Comparison of ENCODE assay signal across 8 mouse cellular contexts in the genomic region with DNA sequence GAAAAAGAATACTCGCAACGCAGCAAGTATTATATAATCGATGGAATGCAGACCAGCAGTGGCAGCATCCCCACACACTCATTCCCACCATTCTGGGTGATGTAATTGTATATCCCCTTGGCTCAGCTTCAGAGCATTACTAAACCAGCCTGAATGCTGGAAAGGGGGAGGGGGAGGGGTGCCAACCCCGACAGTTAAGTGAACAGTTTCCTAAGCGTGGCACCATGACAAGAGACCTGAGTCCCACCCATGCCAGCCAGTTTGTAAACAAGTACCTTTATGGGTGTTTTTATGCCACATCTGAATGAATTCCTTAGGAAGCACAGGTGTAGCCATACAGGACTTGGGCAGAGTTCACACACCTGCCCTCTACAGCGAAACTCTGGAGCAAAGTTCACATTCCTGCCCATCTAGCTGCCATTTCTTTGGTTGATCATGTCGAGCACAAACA. TPM values are rescaled to one million over a fixed set of nuclear protein-coding genes. Genes with fewer than 3 reads are reported as not detected.
DNase-seq lines count a peak whose midpoint lies in the region; ATAC-seq and TF ChIP-seq lines count a peak whose summit lies in the region.

No protein-coding gene starts in this region.

- H3K4me3 ChIP-seq in heart, embryonic 10.5 days, result no peak overlapping the region
- 0 out of 2 replicates have a peak overlapping the region, but pooled peaks have one; percentile 1 for H3K4me3 ChIP-seq in cortical plate, adult 2 months (ENCODE audit: insufficient read depth, low read length)
- H3K4me3 ChIP-seq in layer of hippocampus, adult 2 months, result peak overlapping the region; percentile 24
- H3K4me3 ChIP-seq in lung, postnatal 0 days (ENCODE audit: low read depth, low read length), result no peak overlapping the region

- no peak for DNase-seq in heart, embryonic 10.5 days (ENCODE audit: low spot score)
- no peak for DNase-seq in heart, postnatal 36 days
- peak; percentile 44 for DNase-seq in heart, postnatal 4 days
- peak in 1 of 2 experiments; percentile 15 for DNase-seq in layer of hippocampus, adult 2 months (ENCODE audit: low spot score in 2 of 2)
- peak; percentile 84 for DNase-seq in lung, postnatal 0 days (ENCODE audit: low spot score)
- no peak for DNase-seq in ovary, postnatal 10 days (ENCODE audit: low spot score)
- no peak for DNase-seq in urinary bladder, postnatal 4 days (ENCODE audit: low spot score in 2 of 2)

- peak; percentile 31 for TF ChIP-seq EP300 in lung, postnatal 0 days (IDR thresholded peaks at IDR 0.05)

- H3K27me3 ChIP-seq in heart, embryonic 10.5 days (ENCODE audit: insufficient read depth, poor library complexity, severe bottlenecking), result no peaks in the 10 kb centered on the region
- no peaks in the 10 kb centered on the region for H3K27me3 ChIP-seq in lung, postnatal 0 days (replicated peaks; ENCODE audit: insufficient read depth, low read length)

- 63% methylated on average over 7 of the region's 7 CpGs for WGBS in heart, embryonic 10.5 days
- 14% methylated on average over 7 of the region's 7 CpGs for WGBS in lung, postnatal 0 days

- H3K9ac ChIP-seq in lung, postnatal 0 days (replicated peaks; ENCODE audit: low read depth), result no peak overlapping the region

- intact Hi-C loops in heart, postnatal 36 days (cut with DNase I), result loop anchor here (5.0 kb wide), 1 partner anchor 53 kb away; the partner anchor contains the start of gene Cnksr3

- TF ChIP-seq CTCF in cortical plate, adult 2 months (IDR thresholded peaks at IDR 0.05; ENCODE audit: extremely low read depth, insufficient read depth, low read length), result no peak
- no peak for TF ChIP-seq CTCF in layer of hippocampus, adult 2 months (conservative IDR thresholded peaks at IDR 0.05)
- no peak for TF ChIP-seq CTCF in lung, postnatal 0 days (IDR thresholded peaks at IDR 0.05)

- peaks cover 6% of the 10 kb centered on the region; the same call in 1 of the 2 replicates for H3K36me3 ChIP-seq in heart, embryonic 10.5 days
- H3K36me3 ChIP-seq in lung, postnatal 0 days (ENCODE audit: insufficient read depth, low read length), result no peaks in the 10 kb centered on the region

- ATAC-seq in lung, postnatal 0 days, result peak; percentile 85

- 0 out of 2 replicates have a peak overlapping the region, but pooled peaks have one; percentile 3 for H3K27ac ChIP-seq in heart, embryonic 10.5 days
- no peak overlapping the region for H3K27ac ChIP-seq in cortical plate, adult 2 months (ENCODE audit: insufficient read depth, low read length)
- peak overlapping the region; percentile 43; the same call in 1 of the 2 replicates for H3K27ac ChIP-seq in layer of hippocampus, adult 2 months
- H3K27ac ChIP-seq in lung, postnatal 0 days (ENCODE audit: low read length), result peak overlapping the region; percentile 47; the same call in 1 of the 2 replicates

- H3K9me3 ChIP-seq in heart, embryonic 10.5 days, result peaks cover 3% of the 10 kb centered on the region; the same call in 1 of the 2 replicates
- H3K9me3 ChIP-seq in lung, postnatal 0 days (ENCODE audit: low read length), result no peaks in the 10 kb centered on the region

- TF ChIP-seq POLR2A in cortical plate, adult 2 months (IDR thresholded peaks at IDR 0.05; ENCODE audit: extremely low read depth, insufficient read depth, low read length), result no peak

- peak overlapping the region; percentile 39 for H3K4me2 ChIP-seq in lung, postnatal 0 days (replicated peaks; ENCODE audit: low read depth, low read length)

- H3K4me1 ChIP-seq in heart, embryonic 10.5 days, result peaks cover 21% of the 10 kb centered on the region
- H3K4me1 ChIP-seq in cortical plate, adult 2 months (ENCODE audit: control insufficient read depth, insufficient read depth, low read length), result peaks cover 2% of the 10 kb centered on the region; the same call in 1 of the 2 replicates
- peaks cover 4% of the 10 kb centered on the region; the same call in 1 of the 2 replicates for H3K4me1 ChIP-seq in lung, postnatal 0 days (ENCODE audit: insufficient read depth, low read depth, low read length)

RNA-seq across cellular contexts. Expression of gene Cnksr3, which starts 53.0 kb away (rescaled TPM):
- polyA plus RNA-seq in heart, embryonic 10.5 days (2016; fragmentation: Nextera tagmentation; extraction: Ambion mirVana), result 5.0 and 6.6 TPM in 2 replicates
- 10 to 100 TPM; 22.1 to 35.7 TPM for total RNA-seq in heart, postnatal 36 days (2021)
- 5.8 and 7.0 TPM in 2 replicates for polyA plus RNA-seq in cortical plate, adult 2 months (2012; rRNA removed)
- total RNA-seq in heart, postnatal 4 days (2021), result 10 to 100 TPM; 25.7 to 28.7 TPM
- 1 to 10 TPM; 4.8 to 5.3 TPM for total RNA-seq in layer of hippocampus, adult 2 months (2021)
- 7.4 and 7.6 TPM in 2 replicates for polyA plus RNA-seq in lung, postnatal 0 days (2015; fragmentation: Nextera tagmentation; extraction: Ambion mirVana)

Comparison
In these comparisons a context has a peak if more than half of its experiments do, and no peak if none do; other contexts are left out.
1. DNase-seq: peak in heart, postnatal 4 days (single experiment) and lung, postnatal 0 days (single experiment); none in heart, embryonic 10.5 days (single experiment), heart, postnatal 36 days (0 of 2), ovary, postnatal 10 days (single experiment) and urinary bladder, postnatal 4 days (0 of 2).
2. H3K4me3 ChIP-seq: peak in cortical plate, adult 2 months (single experiment) and layer of hippocampus, adult 2 months (single experiment); none in heart, embryonic 10.5 days (single experiment) and lung, postnatal 0 days (single experiment).